Mouse (Mus musculus): ENCODE results near the gene Dcpp3.
"Not testable (repeated sequence)": the region's sequence is repeated elsewhere in the genome, so short reads cannot be mapped to it uniquely, and the experiment has no call there.

Dcpp3 gene

GRCm38 (mm10) chr17:23917158-23917557, at the start of gene Dcpp3:
Gene Dcpp3, plus strand, starts transcription at chr17:23917458.
- not testable (repeated sequence) for DNase-seq (ENCODE audit: low spot score)

DNA sequence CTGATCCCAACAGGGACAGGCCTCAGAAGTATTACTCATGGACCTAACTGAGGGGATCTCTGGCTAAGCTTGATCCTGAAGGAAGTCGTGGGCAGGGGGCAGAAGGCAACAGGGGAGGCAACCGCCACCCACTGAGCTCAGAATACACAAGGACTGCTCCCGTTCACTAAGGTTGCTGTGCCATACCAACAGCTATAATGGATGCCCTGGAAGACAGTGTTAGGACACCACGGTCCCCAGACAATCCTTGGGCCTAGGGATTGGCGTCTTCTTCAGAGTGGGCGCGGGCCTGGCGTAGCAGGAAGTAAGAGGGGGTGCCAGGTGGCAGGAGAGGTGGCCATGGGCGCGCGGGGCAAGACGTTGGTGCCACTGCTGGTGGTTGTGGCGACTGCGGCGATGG, 49.5 kb upstream of the Dcpp3 start, which contains the start of gene Prss21:
Prss21 (plus strand) TSS at position 301 of the 400 bp plus-strand sequence.
- no peak for DNase-seq (ENCODE audit: low spot score)

DNA sequence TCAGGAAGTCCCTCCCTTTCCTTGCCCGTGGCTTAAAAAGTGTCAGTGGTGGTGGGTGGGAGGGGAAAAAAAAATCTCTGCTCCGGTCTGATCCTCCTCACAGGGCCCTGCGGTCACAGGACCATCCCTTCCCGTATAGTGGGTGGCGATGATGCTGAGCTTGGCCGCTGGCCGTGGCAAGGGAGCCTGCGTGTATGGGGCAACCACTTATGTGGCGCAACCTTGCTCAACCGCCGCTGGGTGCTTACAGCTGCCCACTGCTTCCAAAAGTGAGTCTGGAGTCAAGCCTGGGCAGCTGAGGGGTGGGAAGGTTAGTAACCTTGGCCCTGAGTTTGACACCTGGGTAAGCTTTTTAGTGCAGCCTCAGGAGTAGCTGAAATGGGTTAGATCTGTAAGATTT, 48.7 kb upstream of the Dcpp3 start:
- DNase-seq (ENCODE audit: low spot score): no peak

- DNase-seq (ENCODE audit: low spot score): no peak
These were observed 43.1 kb upstream of the Dcpp3 start for GRCm38 (mm10) chr17:23873884-23874856.

DNA sequence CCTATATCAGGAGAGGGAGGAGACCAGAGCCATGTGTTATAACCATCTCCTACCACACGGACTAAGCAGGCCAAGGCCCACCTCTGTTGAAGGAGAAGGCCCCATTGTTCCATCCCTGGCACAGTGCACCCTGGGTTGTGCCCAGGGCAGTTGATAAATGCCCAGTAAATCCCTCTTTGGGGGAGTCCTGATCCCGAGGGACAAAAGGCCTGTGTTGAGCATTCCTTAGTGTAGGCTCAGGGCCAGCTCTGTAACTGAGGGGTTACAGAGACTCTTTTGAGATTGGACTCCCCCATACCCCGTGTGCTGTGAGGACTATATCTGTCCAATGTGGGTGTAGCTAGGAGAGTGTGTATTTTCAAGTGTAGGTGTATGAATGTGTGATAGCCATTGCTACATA, 40.5 kb upstream of the Dcpp3 start:
- no peak for DNase-seq (ENCODE audit: low spot score)

DNA sequence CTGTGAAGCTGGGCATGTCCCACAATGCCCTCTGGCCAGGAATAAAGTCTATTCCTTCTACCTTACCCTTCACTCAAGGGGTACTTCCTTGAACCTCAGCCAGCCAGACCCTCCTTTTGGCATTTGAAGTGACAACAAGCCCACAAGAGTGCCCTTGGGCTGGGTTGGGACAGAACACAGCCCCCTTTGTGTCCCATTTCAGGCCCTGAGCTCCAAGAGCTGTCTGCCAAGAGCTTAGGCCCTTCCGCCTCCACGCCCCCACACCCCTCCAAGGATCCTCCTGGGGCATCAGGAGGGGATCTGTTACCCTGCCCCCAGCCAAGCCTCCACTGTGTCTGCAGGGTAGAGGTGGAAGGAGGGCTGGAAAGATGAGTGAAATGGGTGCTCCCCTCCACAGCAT, 40.1 kb upstream of the Dcpp3 start:
- no peak for DNase-seq (ENCODE audit: low spot score)

DNA sequence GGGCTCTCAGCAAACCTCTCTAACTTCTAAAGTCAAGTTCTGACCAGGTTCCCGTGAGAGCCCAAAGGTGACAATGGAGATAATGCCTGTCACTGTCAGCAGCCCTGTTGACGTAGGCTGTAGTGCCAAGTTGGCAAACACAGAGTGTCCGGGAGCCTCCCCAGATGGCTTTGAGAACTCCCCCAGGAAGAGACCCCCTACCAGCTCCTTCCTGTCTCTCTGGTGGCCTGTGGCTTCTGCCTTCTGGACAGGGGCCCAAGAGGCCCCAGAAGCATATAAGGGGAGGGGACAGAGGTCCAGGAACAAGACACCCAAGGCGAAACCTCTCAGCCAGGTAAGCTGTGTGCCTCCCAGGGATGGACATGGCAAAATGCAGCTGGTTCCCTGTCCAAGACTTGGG, 36.7 kb upstream of the Dcpp3 start, which contains the start of the genes Dcpp1 and Dcpp2:
Dcpp1 (plus strand) TSS at position 301 of the 400 bp plus-strand sequence.
Dcpp2 (plus strand) TSS at position 305 of the 400 bp plus-strand sequence.
- DNase-seq (ENCODE audit: low spot score): not testable (repeated sequence)

DNA sequence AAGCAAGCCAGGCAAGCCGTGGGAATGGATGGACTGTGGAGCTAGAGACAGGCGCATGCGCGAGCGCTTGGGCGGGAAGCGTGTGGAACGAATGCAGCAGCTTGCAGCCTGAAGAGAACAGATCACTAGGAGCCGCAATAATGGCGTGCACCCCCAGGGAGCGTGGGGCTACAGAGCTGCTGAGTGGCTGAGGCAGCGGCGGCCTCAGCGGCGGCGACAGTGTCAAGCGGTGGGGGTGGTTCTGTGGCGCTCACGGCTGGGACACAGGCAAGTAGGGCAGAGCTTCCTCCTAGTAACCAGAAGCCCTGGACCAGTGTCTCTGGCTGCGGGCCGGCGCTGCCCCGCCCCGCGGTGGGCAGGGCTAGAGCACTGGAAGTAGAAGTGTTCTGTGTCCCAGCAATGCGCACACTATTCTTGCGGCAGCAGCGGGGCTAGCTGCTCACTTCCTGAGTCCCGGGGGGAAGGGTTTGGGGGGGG, 7.3 kb downstream of the Dcpp3 start:
- peak; percentile 47 for DNase-seq (ENCODE audit: low spot score)

DNA sequence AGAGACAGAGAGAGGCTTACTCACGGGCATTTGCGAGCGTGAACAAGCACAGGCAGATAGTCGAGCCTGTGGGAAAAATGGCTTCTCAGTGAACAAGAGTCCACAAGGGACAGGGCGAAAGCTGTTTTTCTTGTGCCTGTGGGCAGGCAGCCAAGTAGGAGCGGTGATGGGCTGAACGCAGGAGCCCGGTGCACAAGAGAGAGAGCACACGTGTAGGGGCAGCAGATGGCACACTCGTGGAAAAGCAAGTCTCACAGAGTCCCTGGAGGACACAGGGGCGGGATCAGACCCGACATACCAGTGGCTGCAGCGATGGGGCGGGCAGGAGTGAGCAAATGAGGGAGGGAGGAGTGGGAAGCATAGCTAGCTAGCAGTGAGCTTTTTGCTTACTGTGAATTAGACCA, 7.8 kb downstream of the Dcpp3 start:
- no peak for DNase-seq (ENCODE audit: low spot score)

DNA sequence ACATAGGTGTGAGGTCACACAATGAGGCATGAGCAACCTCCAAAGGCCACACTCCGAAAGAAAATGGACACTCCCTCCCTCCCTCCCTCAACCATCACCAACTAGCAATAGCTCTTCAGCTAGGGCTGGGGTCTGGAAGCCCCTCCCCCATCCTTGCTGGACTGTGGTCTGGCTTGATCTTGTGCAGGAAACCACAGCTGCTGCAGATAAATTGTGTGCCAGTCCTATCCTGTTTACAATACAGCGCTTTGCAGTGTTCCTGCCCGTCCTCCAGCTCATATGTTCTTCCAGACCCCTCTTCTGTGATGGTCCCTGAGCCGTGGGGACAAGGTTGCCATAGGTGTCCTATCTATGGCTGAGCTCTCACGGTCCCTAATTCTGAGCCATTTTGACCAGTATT, 13.9 kb downstream of the Dcpp3 start:
- DNase-seq (ENCODE audit: low spot score): no peak

- DNase-seq (ENCODE audit: low spot score): no peak
These were observed 24.1 kb downstream of the Dcpp3 start, which contains the start of gene Sbp for GRCm38 (mm10) chr17:23941372-23941771. Gene Sbp, plus strand, starts transcription at chr17:23941672.

DNA sequence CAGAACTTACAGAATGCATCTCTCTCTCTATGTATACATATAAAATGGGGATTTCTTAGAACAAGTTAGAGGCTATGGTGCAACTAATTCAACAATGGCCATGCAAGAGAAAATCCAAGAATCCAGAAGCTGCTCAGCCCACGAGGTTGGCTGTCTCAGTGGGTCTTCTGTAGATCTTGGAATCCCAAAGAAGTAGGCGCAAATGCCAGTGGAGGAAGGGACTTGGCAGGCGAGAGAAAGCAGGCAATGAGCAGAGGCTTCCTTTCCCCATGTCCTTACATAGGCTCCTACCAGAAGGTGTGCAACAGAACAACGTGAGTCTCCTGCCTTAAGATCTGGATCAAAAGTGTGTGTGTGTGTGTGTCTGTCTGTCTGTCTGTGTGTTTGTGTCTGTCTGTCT, 30.2 kb downstream of the Dcpp3 start:
- not testable (repeated sequence) for DNase-seq (ENCODE audit: low spot score)

DNA sequence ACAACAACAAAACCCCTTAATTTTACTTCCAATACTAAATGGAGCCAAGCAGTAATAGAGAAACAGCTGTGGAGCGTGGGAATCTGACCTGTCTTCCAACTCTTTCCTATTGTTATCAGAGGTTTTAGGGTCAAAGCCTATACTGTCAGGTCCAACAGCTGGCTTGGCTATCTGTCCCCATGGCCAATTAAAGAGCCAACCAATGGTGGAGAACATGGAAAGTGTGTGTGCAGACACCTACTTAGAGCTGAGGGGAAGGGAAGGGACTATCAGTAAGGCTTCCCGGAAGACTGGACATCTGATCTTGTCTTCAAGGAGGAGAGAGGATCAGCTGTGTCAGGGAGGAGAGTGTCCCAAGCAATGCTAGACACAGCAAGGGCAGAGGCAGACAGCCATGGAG, 31.8 kb downstream of the Dcpp3 start:
- no peak for DNase-seq (ENCODE audit: low spot score)

DNA sequence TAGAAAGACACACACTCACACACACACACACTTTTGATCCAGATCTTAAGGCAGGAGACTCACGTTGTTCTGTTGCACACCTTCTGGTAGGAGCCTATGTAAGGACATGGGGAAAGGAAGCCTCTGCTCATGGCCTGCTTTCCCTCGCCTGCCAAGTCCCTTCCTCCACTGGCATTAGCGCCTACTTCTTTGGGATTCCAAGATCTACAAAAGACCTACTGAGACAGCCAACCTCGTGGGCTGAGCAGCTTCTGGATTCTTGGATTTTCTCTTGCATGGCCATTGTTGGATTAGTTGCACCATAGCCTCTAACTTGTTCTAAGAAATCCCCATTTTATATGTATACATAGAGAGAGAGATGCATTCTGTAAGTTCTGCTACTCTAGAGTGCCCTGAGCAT, 33.6 kb downstream of the Dcpp3 start:
- not testable (repeated sequence) for DNase-seq (ENCODE audit: low spot score)

DNA sequence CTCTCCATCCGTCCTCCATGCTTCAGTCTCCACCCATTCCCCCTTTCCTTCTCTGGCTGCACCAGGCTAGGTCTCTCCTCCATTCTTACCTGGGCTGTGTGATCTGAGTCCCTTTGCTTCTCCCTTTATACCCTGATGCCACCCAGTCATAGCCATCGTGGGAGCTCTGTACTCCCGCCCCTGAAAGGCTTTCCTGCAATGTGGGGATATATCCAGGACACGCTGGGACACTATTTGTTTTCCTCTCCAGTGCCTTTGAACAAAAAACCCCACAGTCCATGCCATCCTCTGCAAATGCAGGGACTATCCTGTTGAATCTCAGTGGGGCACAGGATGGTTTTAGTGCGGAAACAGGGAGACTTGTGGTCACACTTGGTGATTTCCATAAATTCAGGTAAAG, 37.9 kb downstream of the Dcpp3 start, which contains the start of gene Sbpl:
Sbpl (minus strand) TSS at position 101 of the 400 bp plus-strand sequence.
- no peak for DNase-seq (ENCODE audit: low spot score)

DNA sequence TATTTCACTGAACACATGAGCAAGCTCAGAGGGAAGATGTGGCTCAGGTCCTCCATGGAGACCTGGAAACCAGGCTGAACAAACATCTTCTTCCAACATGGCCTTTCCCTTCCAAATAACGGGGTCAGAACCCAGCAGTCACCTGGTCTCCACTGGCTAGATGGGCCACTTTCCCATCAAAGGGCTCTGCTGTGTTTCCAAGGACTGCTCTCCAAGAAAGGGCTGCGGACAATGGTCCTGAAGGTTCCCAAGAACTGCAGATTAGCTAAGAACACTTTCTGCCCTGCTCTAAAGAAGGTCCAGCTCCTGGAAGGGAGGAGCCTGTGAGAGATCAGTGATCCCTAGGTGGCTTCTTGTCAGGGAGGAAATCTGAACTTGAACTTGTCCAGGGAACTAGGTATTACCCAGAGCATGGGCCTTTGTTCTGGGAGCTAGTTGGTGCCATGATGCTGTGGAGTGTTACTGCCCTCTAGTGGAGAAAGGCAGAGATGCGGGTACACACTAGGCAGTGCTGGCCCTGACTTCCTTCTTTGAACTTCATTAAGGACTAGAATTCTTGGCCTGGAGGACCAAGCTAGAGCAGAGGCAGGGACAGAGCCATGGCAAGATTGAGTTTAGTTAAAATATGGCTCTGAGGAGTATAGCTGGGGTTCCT, 43.0 kb downstream of the Dcpp3 start:
- peak; percentile 31 for DNase-seq (ENCODE audit: low spot score)

- DNase-seq (ENCODE audit: low spot score): no peak
These were observed 44.4 kb downstream of the Dcpp3 start for GRCm38 (mm10) chr17:23961573-23962122.

DNA sequence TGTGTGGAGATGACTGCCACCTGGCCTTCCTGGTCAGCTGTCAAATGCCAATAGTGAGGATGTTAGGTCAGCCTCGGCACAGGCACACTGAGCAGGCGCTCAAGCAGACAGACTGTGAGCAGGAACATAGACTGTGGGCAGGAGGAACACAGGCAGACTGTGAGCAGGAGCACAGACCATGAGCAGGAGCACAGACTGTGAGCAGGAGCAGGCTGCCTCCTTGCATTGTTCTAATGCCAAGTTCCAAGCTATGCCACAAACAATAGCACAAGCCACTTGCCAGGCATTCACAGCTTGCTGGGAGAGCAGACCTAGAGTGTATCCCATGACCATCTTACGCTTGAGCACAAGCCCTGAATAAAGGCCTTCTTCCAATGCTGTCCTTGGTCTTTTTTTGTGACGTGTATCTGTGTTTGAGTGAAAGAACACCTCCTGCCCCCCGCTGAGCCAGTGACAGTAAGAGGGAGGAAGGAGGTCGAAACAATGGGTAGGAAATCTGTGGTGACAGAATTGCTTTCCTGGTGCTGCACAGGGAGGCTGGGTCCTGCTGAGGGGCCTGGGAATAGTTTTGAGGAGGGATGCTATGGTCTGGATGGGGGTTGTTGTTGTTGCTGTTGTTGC, 48.7 kb downstream of the Dcpp3 start:
- DNase-seq (ENCODE audit: low spot score): no peak

- no peak for DNase-seq (ENCODE audit: low spot score)
These were observed 49.6 kb downstream of the Dcpp3 start for GRCm38 (mm10) chr17:23966658-23967401.

DNA sequence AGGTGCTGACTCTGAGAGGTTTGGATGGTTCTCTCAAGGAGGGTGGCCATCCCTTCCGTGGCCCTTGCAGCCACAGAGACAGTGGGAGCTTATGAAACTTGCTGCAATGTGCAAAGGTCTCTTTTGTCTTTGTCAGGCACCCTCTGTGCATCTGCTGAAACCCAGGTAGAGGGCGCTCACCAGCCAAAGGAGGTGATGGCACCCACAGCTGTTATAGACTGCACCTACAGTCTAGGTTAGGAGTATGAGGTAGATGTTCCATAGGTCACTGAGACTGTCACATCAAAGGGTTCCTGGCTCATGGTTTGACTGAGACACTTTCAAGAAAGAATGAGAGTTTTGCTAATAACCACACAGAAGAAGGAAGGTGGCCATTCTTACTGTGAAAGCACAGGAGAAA, 51.5 kb downstream of the Dcpp3 start:
- no peak for DNase-seq (ENCODE audit: low spot score)

Measured in urinary bladder, postnatal 10 days (tissue).